Mouse (Mus musculus): ENCODE measurements around the gene Grm7.

DNA sequence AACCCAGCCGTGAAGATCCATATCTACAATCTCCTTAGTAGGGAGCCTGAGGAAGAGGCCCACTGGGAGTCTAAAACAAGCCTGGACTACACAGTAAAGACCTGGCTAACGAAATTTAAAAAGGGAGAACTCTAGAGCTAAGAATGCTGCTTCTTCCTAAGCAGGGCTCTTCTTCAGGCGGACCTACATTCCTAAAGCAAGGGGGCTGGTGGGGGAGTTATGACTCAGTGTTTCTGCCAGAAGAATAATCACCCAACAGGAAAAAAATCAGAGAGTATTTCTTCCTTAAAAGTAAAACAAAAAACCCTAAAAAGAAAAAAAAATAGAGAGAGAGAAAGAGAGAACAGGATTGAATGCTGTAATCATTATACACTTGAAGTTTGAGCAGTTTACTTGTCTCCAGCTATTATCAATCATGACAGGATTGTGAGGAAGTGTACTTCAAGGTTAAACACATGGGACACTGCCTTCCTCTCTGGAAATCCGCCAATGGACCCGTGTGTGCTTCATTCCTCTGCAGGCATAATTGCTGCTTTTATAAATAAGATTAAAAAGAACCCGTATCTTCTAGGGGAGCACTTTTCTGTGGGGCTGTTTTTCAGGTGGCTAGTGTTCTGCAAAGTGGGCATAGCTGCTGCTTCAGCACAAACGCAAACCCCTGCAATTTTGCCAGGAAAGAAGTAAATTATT lies 98.7 kb downstream of the Grm7 start:
- no peak for TF ChIP-seq CTCF (IDR thresholded peaks at IDR 0.05; ENCODE audit: borderline replicate concordance, control insufficient read depth, extremely low read depth, insufficient read depth, low read length, poor library complexity)
- TF ChIP-seq POLR2A (IDR thresholded peaks at IDR 0.05; ENCODE audit: control insufficient read depth, extremely low read depth, insufficient read depth, low read length, poor library complexity) = no peak
